Mouse (Mus musculus) embryonic facial prominence, embryonic 14.5 days (tissue): ENCODE measurements around the gene Fbxo44. TPM values are rescaled to one million over a fixed set of nuclear protein-coding genes. Genes with fewer than 3 reads are reported as not detected.
"Not testable (repeated sequence)": the region's sequence is repeated elsewhere in the genome, so short reads cannot be mapped to it uniquely, and the experiment has no call there.

ENCODE experiments used
- ATAC-seq: fragments of 200-750 bp; cut with Nextera tagmentation; 2 replicates; pipeline ENCODE4 v1.8.0; 2017; ENCODE audit warnings: low read depth, moderate number of reproducible peaks, moderate TSS enrichment
- DNase-seq: peaks from one replicate; pipeline ENCODE4 v3.0.0-alpha.2; 2015; ENCODE audit warnings: low spot score
- H3K27ac ChIP-seq: fragments of 300-500 bp; sonication (generic); replicated peaks from 2 replicates; pipeline ENCODE4 v1.5.1; 2014; ENCODE audit warnings: low read depth, mild to moderate bottlenecking, low read length, moderate library complexity
- H3K27me3 ChIP-seq: fragments of 300-500 bp; sonication (generic); replicated peaks from 2 replicates; pipeline ENCODE4 v1.6.1; 2014; ENCODE audit warnings: low read length; ENCODE audit not compliant: control insufficient read depth, insufficient read depth
- H3K36me3 ChIP-seq: fragments of 300-500 bp; sonication (generic); 2 replicates; pipeline ENCODE4 v1.6.1; 2014; ENCODE audit warnings: low read length, mixed read lengths; ENCODE audit not compliant: control insufficient read depth, insufficient read depth
- H3K4me1 ChIP-seq: fragments of 300-500 bp; sonication (generic); 2 replicates; pipeline ENCODE4 v1.6.1; 2014; ENCODE audit warnings: antibody characterized with exemption, low read length; ENCODE audit not compliant: control insufficient read depth, insufficient read depth
- H3K4me2 ChIP-seq: fragments of 300-500 bp; sonication (generic); 2 replicates; pipeline ENCODE4 v1.6.1; 2014; ENCODE audit warnings: low read depth, mild to moderate bottlenecking, low read length, moderate library complexity, mixed read lengths
- H3K4me3 ChIP-seq: fragments of 300-500 bp; sonication (generic); 2 replicates; pipeline ENCODE4 v1.5.1; 2014; ENCODE audit warnings: low read depth, mild to moderate bottlenecking, low read length
- H3K9ac ChIP-seq: fragments of 300-500 bp; sonication (generic); 2 replicates; pipeline ENCODE4 v1.6.1; 2014; ENCODE audit warnings: low read depth, mild to moderate bottlenecking, low read length, moderate library complexity, mixed read lengths
- H3K9me3 ChIP-seq: fragments of 300-500 bp; sonication (generic); 2 replicates; pipeline ENCODE4 v1.6.1; 2016; ENCODE audit warnings: low read length; ENCODE audit not compliant: control insufficient read depth
- WGBS: fragments of 180-500 bp; shearing (Covaris S2); extraction: QIAGEN DNeasy Blood & Tissue Kit; methylation state at CpG from one replicate; pipeline ENCODE4 v1.1.7; 2014; 5-methylcytosine and 5-hydroxymethylcytosine counted together
- polyA plus RNA-seq: library from polyadenylated mRNA; unstranded; fragments of >200 nt; fragmentation: Nextera tagmentation; extraction: Ambion mirVana; gene quantifications from 2 replicates; pipeline ENCODE4 v1.2.1, GENCODE M21; 2014

Fbxo44 gene
- polyA plus RNA-seq, 1 experiment from 2014 or later, result 7.7 TPM

- DNase-seq (no peak), ATAC-seq (no peak)
- no peak overlapping the region for H3K27ac ChIP-seq
- 66% methylated on average over 4 of the region's 4 CpGs for WGBS
- no peak overlapping the region for H3K4me3 ChIP-seq
- no peak overlapping the region for H3K9ac ChIP-seq
- H3K9me3 ChIP-seq, result no peaks in the 10 kb centered on the region
- H3K27me3 ChIP-seq, result no peaks in the 10 kb centered on the region
- H3K4me1 ChIP-seq, result no peaks in the 10 kb centered on the region
- H3K36me3 ChIP-seq, result no peaks in the 10 kb centered on the region
- no peak overlapping the region for H3K4me2 ChIP-seq
Observed at GRCm38 (mm10) chr4:148185819-148186218, 25.5 kb upstream of the Fbxo44 start.

- ATAC-seq (no peak), DNase-seq (no peak)
- Histone ChIP-seq H3K36me3 (no peaks in the 10 kb centered on the region), H3K4me2 (no peak overlapping the region), H3K27me3 (no peaks in the 10 kb centered on the region), H3K9ac (no peak overlapping the region), H3K4me1 (no peaks in the 10 kb centered on the region), H3K4me3 (no peak overlapping the region), H3K27ac (no peak overlapping the region), H3K9me3 (no peaks in the 10 kb centered on the region)
- 37% methylated on average over 9 of the region's 9 CpGs for WGBS
Observed at GRCm38 (mm10) chr4:148184564-148184963, 24.3 kb upstream of the Fbxo44 start.

DNA sequence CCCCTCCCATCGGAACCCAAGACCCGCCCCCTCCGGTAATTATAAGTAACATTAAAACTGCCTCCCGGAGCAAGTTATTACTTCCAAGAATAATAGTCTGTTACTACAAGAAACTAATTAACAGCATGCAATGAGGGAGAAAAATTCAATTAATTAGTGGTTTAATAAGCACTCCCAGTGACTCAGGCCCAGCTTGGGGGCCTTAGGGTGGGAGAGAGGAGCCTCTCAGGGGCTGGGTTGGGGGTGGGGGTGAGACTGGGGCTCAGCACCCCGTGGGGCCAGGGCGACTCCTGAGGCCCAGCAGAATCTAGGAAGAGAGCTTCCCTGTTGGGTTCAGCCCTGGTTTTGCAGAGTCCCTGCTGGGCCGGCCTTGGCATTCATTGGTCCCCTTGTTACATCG is 22.1 kb upstream of the Fbxo44 start:
- WGBS, result 55% methylated on average over 6 of the region's 8 CpGs

GRCm38 (mm10) chr4:148181483-148181882 is 21.2 kb upstream of the Fbxo44 start:
- H3K27me3 ChIP-seq, result peaks cover 12% of the 10 kb centered on the region
- WGBS, result 88% methylated on average over 12 of the region's 12 CpGs

More for the DNA sequence above, 22.1 kb upstream of the Fbxo44 start:
- no peaks in the 10 kb centered on the region for H3K9me3 ChIP-seq
- no peak overlapping the region for H3K4me3 ChIP-seq
- peaks cover 8% of the 10 kb centered on the region for H3K27me3 ChIP-seq
- no peak overlapping the region for H3K4me2 ChIP-seq
- H3K36me3 ChIP-seq, result no peaks in the 10 kb centered on the region
- H3K9ac ChIP-seq, result no peak overlapping the region
- no peak overlapping the region for H3K27ac ChIP-seq
- ATAC-seq, result peak; percentile 42; the same call in 1 of the 2 replicates
- no peak for DNase-seq
- no peaks in the 10 kb centered on the region for H3K4me1 ChIP-seq

GRCm38 (mm10) chr4:148177716-148178115 is 17.4 kb upstream of the Fbxo44 start:
- Histone ChIP-seq H3K36me3 (no peaks in the 10 kb centered on the region), H3K4me3 (no peak overlapping the region), H3K4me1 (peaks cover 4% of the 10 kb centered on the region; the same call in 1 of the 2 replicates), H3K4me2 (no peak overlapping the region), H3K27me3 (peaks cover 48% of the 10 kb centered on the region), H3K27ac (no peak overlapping the region), H3K9ac (no peak overlapping the region), H3K9me3 (0 out of 2 replicates have a peak, but pooled peaks cover 4% of the 10 kb centered on the region)
- DNase-seq, result no peak
- ATAC-seq, result no peak

More at GRCm38 (mm10) chr4:148181483-148181882, 21.2 kb upstream of the Fbxo44 start:
- Histone ChIP-seq H3K9ac (no peak overlapping the region), H3K9me3 (no peaks in the 10 kb centered on the region), H3K4me1 (no peaks in the 10 kb centered on the region), H3K4me3 (no peak overlapping the region), H3K36me3 (no peaks in the 10 kb centered on the region), H3K4me2 (no peak overlapping the region), H3K27ac (no peak overlapping the region)
- ATAC-seq, result no peak
- no peak for DNase-seq

DNA sequence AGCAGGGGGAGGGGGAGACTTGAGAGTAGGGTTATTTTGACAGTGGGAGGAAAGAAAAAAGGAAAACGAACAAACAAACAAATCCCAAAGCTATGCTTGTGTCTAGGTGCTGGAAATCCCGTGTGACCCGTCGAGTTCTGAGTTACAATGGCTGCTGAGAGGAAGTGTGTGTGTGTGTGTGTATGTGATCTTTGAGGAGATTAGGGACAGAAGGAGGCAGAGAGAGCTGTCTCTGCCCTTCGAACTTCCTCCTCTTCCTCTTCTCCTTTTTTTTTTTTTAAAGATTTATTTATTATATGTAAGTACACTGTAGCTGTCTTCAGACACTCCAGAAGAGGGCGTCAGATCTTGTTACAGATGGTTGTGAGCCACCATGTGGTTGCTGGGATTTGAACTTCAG is 16.3 kb upstream of the Fbxo44 start:
- H3K4me1 ChIP-seq, ATAC-seq, H3K27ac ChIP-seq, H3K9me3 ChIP-seq, DNase-seq, H3K4me2 ChIP-seq, H3K4me3 ChIP-seq, H3K36me3 ChIP-seq, H3K9ac ChIP-seq: not testable (repeated sequence)
- H3K27me3 ChIP-seq, result peaks cover 58% of the 10 kb centered on the region
- 65% methylated on average over 5 of the region's 6 CpGs for WGBS

DNA sequence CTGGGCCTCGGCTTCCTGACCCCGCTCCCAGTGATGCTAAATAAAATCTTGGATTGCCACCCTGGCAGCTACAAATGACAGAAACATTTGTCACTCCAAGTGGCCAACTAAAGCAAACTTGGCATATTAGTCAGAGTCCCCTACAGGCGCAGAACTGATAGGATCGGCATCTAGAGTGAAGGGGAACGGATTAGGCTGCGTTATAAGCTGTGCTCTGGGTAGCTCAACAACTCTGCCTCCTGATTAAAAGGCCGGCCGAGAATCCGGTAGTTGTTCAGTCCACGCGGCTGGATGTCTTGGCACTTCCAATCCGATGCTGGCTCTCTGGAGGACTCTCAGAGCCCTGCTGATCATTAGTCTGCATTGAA is 14.2 kb upstream of the Fbxo44 start:
- 8% methylated on average over 12 of the region's 12 CpGs for WGBS
- Histone ChIP-seq H3K9ac (no peak overlapping the region), H3K27me3 (peaks cover 74% of the 10 kb centered on the region), H3K4me2 (no peak overlapping the region), H3K27ac (no peak overlapping the region), H3K4me1 (peaks cover 4% of the 10 kb centered on the region; the same call in 1 of the 2 replicates), H3K36me3 (no peaks in the 10 kb centered on the region), H3K4me3 (0 out of 2 replicates have a peak overlapping the region, but pooled peaks have one; percentile 14), H3K9me3 (0 out of 2 replicates have a peak, but pooled peaks cover 4% of the 10 kb centered on the region)
- no peak for ATAC-seq
- DNase-seq, result no peak

DNA sequence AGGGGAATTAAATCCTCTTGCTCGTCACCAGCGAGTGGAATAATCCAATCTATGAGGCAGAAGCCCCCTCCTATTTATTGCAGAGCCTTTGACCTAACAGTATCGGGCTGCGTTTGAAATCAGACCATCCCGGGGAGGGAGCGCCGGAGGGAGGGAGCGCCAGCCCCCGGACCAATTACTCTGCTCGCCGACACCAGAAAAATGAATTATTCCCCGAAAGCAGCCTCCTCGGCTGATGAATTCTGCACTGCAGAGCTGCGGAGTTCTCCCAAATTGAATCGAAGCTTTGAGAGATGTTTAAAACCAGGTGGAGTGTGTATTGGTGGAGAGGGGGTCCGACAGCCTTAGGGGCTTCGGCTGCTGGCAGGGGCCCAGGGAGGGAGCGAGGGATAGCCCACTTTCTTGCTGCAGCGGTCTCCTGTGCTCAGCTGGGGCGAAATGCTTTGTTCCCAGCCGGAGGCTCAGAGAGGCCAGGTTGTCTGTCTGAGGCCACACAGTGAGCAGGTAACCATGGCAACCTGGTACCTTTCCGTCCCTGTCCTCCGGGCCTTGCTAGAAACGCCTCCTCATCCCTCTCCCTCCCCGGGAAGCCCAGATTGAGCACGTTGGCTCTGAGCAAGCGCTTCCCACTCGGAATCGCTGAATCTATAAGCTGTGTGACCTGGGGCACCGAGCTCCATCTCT is 13.7 kb upstream of the Fbxo44 start:
- ATAC-seq (no peak), DNase-seq (no peak)
- H3K36me3 ChIP-seq, result no peaks in the 10 kb centered on the region
- no peak overlapping the region for H3K27ac ChIP-seq
- H3K4me1 ChIP-seq, result peaks cover 4% of the 10 kb centered on the region; the same call in 1 of the 2 replicates
- peak overlapping the region; percentile 33 for H3K4me2 ChIP-seq
- peak overlapping the region; percentile 10; the same call in 1 of the 2 replicates for H3K9ac ChIP-seq
- H3K9me3 ChIP-seq, result 0 out of 2 replicates have a peak, but pooled peaks cover 4% of the 10 kb centered on the region
- peak overlapping the region; percentile 14; the same call in 1 of the 2 replicates for H3K4me3 ChIP-seq
- H3K27me3 ChIP-seq, result peaks cover 76% of the 10 kb centered on the region
- WGBS, result 1% methylated on average over 28 of the region's 30 CpGs

GRCm38 (mm10) chr4:148171261-148171660 is 11.0 kb upstream of the Fbxo44 start:
- Histone ChIP-seq H3K27ac (no peak overlapping the region), H3K4me2 (no peak overlapping the region), H3K36me3 (no peaks in the 10 kb centered on the region), H3K27me3 (peaks cover 73% of the 10 kb centered on the region), H3K9me3 (0 out of 2 replicates have a peak, but pooled peaks cover 4% of the 10 kb centered on the region), H3K9ac (no peak overlapping the region), H3K4me1 (peaks cover 4% of the 10 kb centered on the region; the same call in 1 of the 2 replicates), H3K4me3 (no peak overlapping the region)
- DNase-seq (no peak), ATAC-seq (no peak)
- WGBS, result 22% methylated on average over 3 of the region's 3 CpGs
